Mouse (Mus musculus) erythroblast, embryonic 14.5 days (primary cell): ENCODE measurements around the gene H6pd.

Source experiments
- GATA1 ChIP-seq: IDR thresholded peaks from 2 replicates; pipeline ENCODE4 v1.6.1; 2012; ENCODE audit warnings: low read length, inconsistent platforms, mixed read lengths
- TAL1 ChIP-seq: IDR thresholded peaks from 3 replicates; pipeline ENCODE4 v1.6.1; 2012; ENCODE audit warnings: low read length, inconsistent platforms, mixed read lengths

- TF ChIP-seq GATA1 (no peak), TAL1 (no peak)
These were observed at the start of gene H6pd for GRCm38 (mm10) chr4:150008853-150009586.
